Mouse (Mus musculus) adrenal gland, postnatal 10 days (tissue): ENCODE measurements around the gene Psg26. TPM values are rescaled to one million over a fixed set of nuclear protein-coding genes. Genes with fewer than 3 reads are reported as not detected.
"Not testable (repeated sequence)": the region's sequence is repeated elsewhere in the genome, so short reads cannot be mapped to it uniquely, and the experiment has no call there.

Experiments used
- DNase-seq: peaks from one replicate; pipeline ENCODE4 v3.0.0; 2021; ENCODE audit warnings: mixed read lengths
- long read RNA-seq, 2 experiments: library from polyadenylated mRNA; stranded (forward); transcript quantifications; one replicate each; pipeline ENCODE4 v2.0.0; 2021
- total RNA-seq, 2 experiments: library from RNA; stranded (reverse); gene quantifications; 2 replicates each; pipeline ENCODE4 v1.2.3; 2021

The Psg26 gene
- not detected for total RNA-seq
- long read RNA-seq, experiment 1: 0 reads
- long read RNA-seq, experiment 2: 0 reads

- no peak for DNase-seq
Measured at GRCm38 (mm10) chr7:18484077-18484476, at the start of gene Psg26. Psg26 (minus strand) TSS chr7:18484177.

- no peak for DNase-seq
Measured at GRCm38 (mm10) chr7:18533420-18533819, 49.4 kb upstream of the Psg26 start.

GRCm38 (mm10) chr7:18532169-18532568, 48.2 kb upstream of the Psg26 start, which contains the start of gene Psg25:
Psg25 (minus strand) TSS chr7:18532269.
- no peak for DNase-seq

GRCm38 (mm10) chr7:18524668-18525067, 40.7 kb upstream of the Psg26 start:
- DNase-seq: no peak

GRCm38 (mm10) chr7:18512848-18513247, 28.9 kb upstream of the Psg26 start:
- not testable (repeated sequence) for DNase-seq

- DNase-seq: not testable (repeated sequence)
Measured at GRCm38 (mm10) chr7:18512417-18512816, 28.4 kb upstream of the Psg26 start.

GRCm38 (mm10) chr7:18511479-18511878, 27.5 kb upstream of the Psg26 start:
- peak; percentile 2 for DNase-seq

GRCm38 (mm10) chr7:18431941-18432340, 52.0 kb downstream of the Psg26 start, which contains the start of gene Psg28:
Psg28 (minus strand) TSS chr7:18432041.
- DNase-seq: not testable (repeated sequence)

Other genes with a start within 250 kb of the Psg26 start
- not detected for gene Mill1, start 238.8 kb downstream of the Psg26 start, total RNA-seq
- not detected for gene Psg18, start 129.2 kb downstream of the Psg26 start, total RNA-seq
- not detected for gene Psg28, start 52.1 kb downstream of the Psg26 start, total RNA-seq
- not detected for gene Psg25, start 48.1 kb upstream of the Psg26 start, total RNA-seq
- gene Psg27, start 83.1 kb upstream of the Psg26 start, total RNA-seq: not detected
- gene Psg23, start 132.3 kb upstream of the Psg26 start, total RNA-seq: not detected
- gene Psg21, start 172.5 kb upstream of the Psg26 start, total RNA-seq: not detected
- gene Psg20, start 202.0 kb upstream of the Psg26 start, total RNA-seq: not detected
- gene Psg22, start 233.9 kb upstream of the Psg26 start, total RNA-seq: not detected